Mouse (Mus musculus): ENCODE data around the gene Slc7a5. TPM values are rescaled to one million over a fixed set of nuclear protein-coding genes. Genes with fewer than 3 reads are reported as not detected.

Gene Slc7a5
- polyA plus RNA-seq, 1 experiment from 2014 or later = 26.4 TPM

DNA sequence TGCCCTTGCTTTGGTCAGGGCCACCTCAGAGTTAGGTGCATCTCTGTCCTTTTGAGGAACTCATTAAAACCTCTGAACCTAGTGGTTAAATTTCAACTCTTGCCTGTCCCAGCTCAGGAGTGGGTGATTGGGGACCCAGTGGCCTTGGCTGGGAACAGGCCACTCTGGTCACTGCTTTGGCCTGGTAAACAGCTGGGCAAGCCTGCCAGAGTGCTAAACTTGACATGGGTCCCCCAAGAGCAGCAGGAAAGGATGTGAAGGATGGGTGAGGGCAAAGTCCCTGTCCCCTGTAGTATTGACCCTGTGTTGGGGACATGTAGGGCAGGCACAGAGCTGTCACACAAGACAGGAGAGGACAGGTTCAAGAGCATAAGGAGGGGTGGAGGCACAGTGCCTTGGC, 37.3 kb upstream of the Slc7a5 start, which contains the start of gene Car5a:
Car5a (minus strand) TSS at position 74 of the 400 bp plus-strand sequence.
- no peak within 1 kb of the TSS for H3K4me3 ChIP-seq (ENCODE audit: low read depth, low read length)
- H3K27ac ChIP-seq (ENCODE audit: low read depth) = no peak within 1 kb of the TSS
- no peaks in the 10 kb centered on the region for H3K27me3 ChIP-seq (replicated peaks; ENCODE audit: control insufficient read depth, insufficient read depth, low read length)
- no peaks in the 10 kb centered on the region for H3K9me3 ChIP-seq (ENCODE audit: control insufficient read depth, low read length)
- ATAC-seq (replicated peaks; ENCODE audit: low FRiP score, low TSS enrichment, low read depth) = no peak
- no peak within 1 kb of the TSS for H3K9ac ChIP-seq (ENCODE audit: low read length)
- DNase-seq (ENCODE audit: low spot score) = no peak
- H3K4me2 ChIP-seq (ENCODE audit: low read length) = no peak within 1 kb of the TSS
- H3K4me1 ChIP-seq (replicated peaks; ENCODE audit: control insufficient read depth, insufficient read depth, low read length) = peaks cover 18% of the 10 kb centered on the region
- no peaks in the 10 kb centered on the region for H3K36me3 ChIP-seq (ENCODE audit: control insufficient read depth, insufficient read depth, low read length)

DNA sequence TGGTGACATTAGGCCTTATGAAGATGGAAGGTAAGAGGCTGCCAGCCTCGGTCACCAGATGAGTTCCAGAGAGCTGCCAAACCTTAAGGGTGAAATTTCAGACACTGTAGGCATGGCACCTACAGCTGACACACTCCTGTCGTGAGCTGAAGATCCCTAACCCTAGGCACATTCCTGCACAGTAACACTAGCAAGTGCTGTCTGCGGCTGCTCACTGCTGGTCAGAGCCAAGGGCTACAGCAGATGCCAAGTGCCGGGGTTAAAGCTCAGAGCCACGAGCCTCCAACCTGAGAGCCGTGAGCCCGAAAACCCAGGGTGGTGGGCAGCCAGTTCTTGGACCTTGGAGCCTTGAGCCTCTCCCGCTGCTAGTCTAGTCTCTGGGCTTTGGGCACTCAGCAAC, 36.2 kb upstream of the Slc7a5 start:
- H3K4me1 ChIP-seq (replicated peaks; ENCODE audit: control insufficient read depth, insufficient read depth, low read length) = peaks cover 17% of the 10 kb centered on the region
- no peak overlapping the region for H3K4me3 ChIP-seq (ENCODE audit: low read depth, low read length)
- no peak overlapping the region for H3K4me2 ChIP-seq (ENCODE audit: low read length)
- H3K27ac ChIP-seq (ENCODE audit: low read depth) = no peak overlapping the region
- H3K9ac ChIP-seq (ENCODE audit: low read length) = no peak overlapping the region
- ATAC-seq (replicated peaks; ENCODE audit: low FRiP score, low TSS enrichment, low read depth) = no peak
- no peaks in the 10 kb centered on the region for H3K9me3 ChIP-seq (ENCODE audit: control insufficient read depth, low read length)
- no peaks in the 10 kb centered on the region for H3K27me3 ChIP-seq (replicated peaks; ENCODE audit: control insufficient read depth, insufficient read depth, low read length)
- 72% methylated on average over 8 of the region's 8 CpGs for WGBS
- no peak for DNase-seq (ENCODE audit: low spot score)
- no peaks in the 10 kb centered on the region for H3K36me3 ChIP-seq (ENCODE audit: control insufficient read depth, insufficient read depth, low read length)

DNA sequence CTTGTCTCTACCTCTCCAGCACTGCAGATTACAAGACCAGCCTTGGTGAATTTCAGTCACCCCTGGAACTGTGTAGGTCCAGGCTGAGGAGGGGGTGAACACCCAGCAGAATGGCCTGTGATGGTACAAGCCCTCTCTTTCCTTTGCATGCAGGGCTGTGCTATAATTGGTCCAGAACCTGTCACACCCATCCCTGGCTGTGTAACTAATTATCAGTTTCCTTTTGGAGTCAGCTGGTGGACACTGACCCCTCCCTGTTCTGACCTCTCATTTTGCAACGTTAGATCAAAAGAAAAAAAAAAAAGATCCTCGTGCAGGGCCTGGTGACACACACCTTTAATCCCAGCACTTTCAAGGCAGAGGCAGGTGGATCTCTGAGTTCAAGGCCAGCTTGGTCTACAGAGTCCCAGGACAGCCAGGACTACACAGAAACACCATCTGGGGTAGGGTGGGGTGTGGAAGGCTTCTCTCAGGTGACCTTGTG, 35.6 kb upstream of the Slc7a5 start:
- WGBS = 24% methylated on average over 2 of the region's 2 CpGs
- Histone ChIP-seq H3K9me3 (ENCODE audit: control insufficient read depth, low read length) (no peaks in the 10 kb centered on the region), H3K27ac (ENCODE audit: low read depth) (no peak overlapping the region), H3K27me3 (replicated peaks; ENCODE audit: control insufficient read depth, insufficient read depth, low read length) (no peaks in the 10 kb centered on the region), H3K4me1 (replicated peaks; ENCODE audit: control insufficient read depth, insufficient read depth, low read length) (peaks cover 11% of the 10 kb centered on the region), H3K4me3 (ENCODE audit: low read depth, low read length) (no peak overlapping the region), H3K4me2 (ENCODE audit: low read length) (no peak overlapping the region), H3K9ac (ENCODE audit: low read length) (no peak overlapping the region), H3K36me3 (ENCODE audit: control insufficient read depth, insufficient read depth, low read length) (no peaks in the 10 kb centered on the region)
- ATAC-seq (replicated peaks; ENCODE audit: low FRiP score, low TSS enrichment, low read depth) (no peak), DNase-seq (ENCODE audit: low spot score) (no peak)

DNA sequence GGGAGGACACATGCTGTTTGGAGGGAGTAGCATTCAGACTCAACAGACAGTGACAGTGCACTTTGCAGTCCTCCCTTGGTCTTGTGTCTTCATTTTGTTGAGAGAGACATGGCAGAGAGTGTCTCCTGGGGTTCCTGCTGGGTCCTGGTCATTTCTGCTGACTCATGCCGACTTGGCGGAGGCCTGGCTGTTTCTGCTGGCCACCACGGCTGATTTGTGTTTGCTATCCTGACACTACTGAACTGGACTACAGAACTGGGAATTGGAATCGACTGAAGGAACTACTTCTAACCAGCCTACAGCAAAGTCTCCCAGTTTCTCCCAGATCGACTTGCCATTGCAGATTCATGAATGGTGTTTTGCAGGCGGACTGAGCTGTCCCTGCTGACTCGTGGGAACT, 31.2 kb upstream of the Slc7a5 start:
- DNase-seq (ENCODE audit: low spot score) (no peak), ATAC-seq (replicated peaks; ENCODE audit: low FRiP score, low TSS enrichment, low read depth) (no peak)
- H3K9me3 ChIP-seq (ENCODE audit: control insufficient read depth, low read length) = no peaks in the 10 kb centered on the region
- no peak overlapping the region for H3K27ac ChIP-seq (ENCODE audit: low read depth)
- H3K9ac ChIP-seq (ENCODE audit: low read length) = no peak overlapping the region
- no peaks in the 10 kb centered on the region for H3K27me3 ChIP-seq (replicated peaks; ENCODE audit: control insufficient read depth, insufficient read depth, low read length)
- H3K4me2 ChIP-seq (ENCODE audit: low read length) = no peak overlapping the region
- WGBS = 84% methylated on average over 7 of the region's 7 CpGs
- H3K4me3 ChIP-seq (ENCODE audit: low read depth, low read length) = no peak overlapping the region
- H3K4me1 ChIP-seq (replicated peaks; ENCODE audit: control insufficient read depth, insufficient read depth, low read length) = 0 out of 2 replicates have a peak, but pooled peaks cover 6% of the 10 kb centered on the region
- H3K36me3 ChIP-seq (ENCODE audit: control insufficient read depth, insufficient read depth, low read length) = no peaks in the 10 kb centered on the region

DNA sequence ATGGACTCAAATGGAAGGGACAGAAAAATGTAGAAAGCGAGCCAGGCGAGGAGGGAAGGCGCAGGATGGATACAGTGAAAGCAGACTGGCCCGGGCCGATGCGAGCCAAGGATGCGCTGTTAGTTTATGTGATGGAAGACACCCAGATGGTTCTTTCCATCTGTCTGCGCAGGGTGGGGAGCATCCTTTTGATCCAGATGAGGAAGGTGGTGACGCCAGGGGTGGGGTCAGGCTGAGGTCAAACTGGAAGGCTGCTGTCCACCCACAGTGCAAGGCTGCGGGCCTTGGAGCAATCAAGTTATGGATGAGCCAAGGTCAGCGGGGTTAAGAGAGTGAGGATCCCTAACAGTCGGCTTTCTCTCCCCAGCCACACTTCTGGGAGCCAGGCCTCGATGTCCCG, 28.9 kb upstream of the Slc7a5 start:
- ATAC-seq (replicated peaks; ENCODE audit: low FRiP score, low TSS enrichment, low read depth) (0 out of 2 replicates have a peak, but pooled peaks have one; percentile 25), DNase-seq (ENCODE audit: low spot score) (no peak)
- Histone ChIP-seq H3K4me3 (ENCODE audit: low read depth, low read length) (no peak overlapping the region), H3K9ac (ENCODE audit: low read length) (no peak overlapping the region), H3K9me3 (ENCODE audit: control insufficient read depth, low read length) (no peaks in the 10 kb centered on the region), H3K4me2 (ENCODE audit: low read length) (no peak overlapping the region), H3K36me3 (ENCODE audit: control insufficient read depth, insufficient read depth, low read length) (no peaks in the 10 kb centered on the region), H3K4me1 (replicated peaks; ENCODE audit: control insufficient read depth, insufficient read depth, low read length) (0 out of 2 replicates have a peak, but pooled peaks cover 6% of the 10 kb centered on the region), H3K27ac (ENCODE audit: low read depth) (no peak overlapping the region), H3K27me3 (replicated peaks; ENCODE audit: control insufficient read depth, insufficient read depth, low read length) (no peaks in the 10 kb centered on the region)
- 35% methylated on average over 14 of the region's 14 CpGs for WGBS

DNA sequence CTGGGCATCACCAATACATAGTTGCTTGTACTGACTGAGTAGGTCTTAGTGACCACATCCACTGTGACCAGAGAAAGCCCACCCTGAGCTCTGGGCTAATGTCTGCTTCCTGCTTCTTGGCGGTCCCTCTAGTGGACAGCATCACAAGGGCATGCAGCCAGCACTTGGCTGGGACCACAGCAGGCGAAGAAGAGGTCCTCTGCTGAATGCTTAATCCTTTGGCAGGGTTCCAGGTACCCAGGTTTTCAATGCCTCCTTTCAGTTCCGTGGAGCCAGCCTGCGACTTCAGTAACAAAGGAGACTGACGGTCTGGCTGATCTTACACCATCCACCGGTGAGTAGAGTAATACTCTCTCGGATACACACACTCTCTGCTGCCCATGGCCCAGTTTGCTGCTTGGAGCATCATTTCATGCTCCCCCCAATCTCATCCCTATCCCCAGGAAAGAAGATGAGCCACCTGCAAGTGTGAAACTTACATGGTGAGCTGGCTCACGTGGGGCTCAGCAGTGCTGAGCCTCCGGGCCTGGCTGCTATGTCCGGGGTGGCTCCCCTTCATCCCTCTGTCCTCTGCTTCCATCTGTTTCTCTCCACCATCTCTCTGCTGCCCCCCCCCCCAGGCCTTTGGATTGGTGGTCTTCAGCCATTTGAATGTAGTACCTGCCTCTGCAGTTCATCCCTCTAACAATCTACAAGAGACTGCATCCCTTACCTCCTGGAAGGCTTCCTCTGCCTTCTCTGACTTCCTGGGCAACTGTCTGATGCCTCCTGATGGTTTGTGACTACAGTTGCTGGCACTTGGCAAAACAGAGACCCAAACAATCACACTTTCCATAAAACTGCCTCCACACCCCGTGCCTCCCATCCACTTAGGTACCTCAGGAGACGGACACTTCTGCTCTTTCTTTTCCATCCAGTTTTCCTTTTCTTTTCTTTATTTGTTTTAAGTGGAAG, 28.1 kb upstream of the Slc7a5 start:
- Histone ChIP-seq H3K4me2 (ENCODE audit: low read length) (no peak overlapping the region), H3K9me3 (ENCODE audit: control insufficient read depth, low read length) (no peaks in the 10 kb centered on the region), H3K27ac (ENCODE audit: low read depth) (no peak overlapping the region), H3K9ac (ENCODE audit: low read length) (no peak overlapping the region), H3K27me3 (replicated peaks; ENCODE audit: control insufficient read depth, insufficient read depth, low read length) (no peaks in the 10 kb centered on the region), H3K4me3 (ENCODE audit: low read depth, low read length) (no peak overlapping the region), H3K36me3 (ENCODE audit: control insufficient read depth, insufficient read depth, low read length) (no peaks in the 10 kb centered on the region), H3K4me1 (replicated peaks; ENCODE audit: control insufficient read depth, insufficient read depth, low read length) (0 out of 2 replicates have a peak, but pooled peaks cover 6% of the 10 kb centered on the region)
- 50% methylated on average over 12 of the region's 12 CpGs for WGBS
- no peak for DNase-seq (ENCODE audit: low spot score)
- ATAC-seq (replicated peaks; ENCODE audit: low FRiP score, low TSS enrichment, low read depth) = no peak

DNA sequence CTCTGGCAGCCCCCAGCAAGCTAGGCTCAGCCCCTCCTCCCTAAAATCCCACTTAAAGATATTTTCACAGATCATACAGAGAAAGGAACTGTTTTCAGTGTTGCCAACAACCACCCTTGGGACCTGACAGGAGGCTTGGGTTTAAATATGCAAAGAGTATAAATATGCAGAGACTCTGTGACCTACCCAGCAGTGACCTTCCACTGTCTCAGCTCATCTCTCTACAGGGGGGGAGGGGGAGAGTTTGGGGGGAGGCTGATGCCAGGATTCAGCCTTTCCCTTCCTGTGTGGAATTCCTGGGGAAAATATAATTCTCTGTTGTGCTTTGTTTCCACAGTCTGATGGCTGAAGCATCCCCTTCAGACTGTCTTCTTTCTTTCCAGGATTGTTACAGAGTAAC, 27.4 kb upstream of the Slc7a5 start:
- no peak for ATAC-seq (replicated peaks; ENCODE audit: low FRiP score, low TSS enrichment, low read depth)
- Histone ChIP-seq H3K27ac (ENCODE audit: low read depth) (no peak overlapping the region), H3K9ac (ENCODE audit: low read length) (no peak overlapping the region), H3K27me3 (replicated peaks; ENCODE audit: control insufficient read depth, insufficient read depth, low read length) (no peaks in the 10 kb centered on the region), H3K36me3 (ENCODE audit: control insufficient read depth, insufficient read depth, low read length) (no peaks in the 10 kb centered on the region), H3K9me3 (ENCODE audit: control insufficient read depth, low read length) (no peaks in the 10 kb centered on the region), H3K4me1 (replicated peaks; ENCODE audit: control insufficient read depth, insufficient read depth, low read length) (0 out of 2 replicates have a peak, but pooled peaks cover 6% of the 10 kb centered on the region), H3K4me2 (ENCODE audit: low read length) (no peak overlapping the region), H3K4me3 (ENCODE audit: low read depth, low read length) (no peak overlapping the region)
- DNase-seq (ENCODE audit: low spot score) = no peak

DNA sequence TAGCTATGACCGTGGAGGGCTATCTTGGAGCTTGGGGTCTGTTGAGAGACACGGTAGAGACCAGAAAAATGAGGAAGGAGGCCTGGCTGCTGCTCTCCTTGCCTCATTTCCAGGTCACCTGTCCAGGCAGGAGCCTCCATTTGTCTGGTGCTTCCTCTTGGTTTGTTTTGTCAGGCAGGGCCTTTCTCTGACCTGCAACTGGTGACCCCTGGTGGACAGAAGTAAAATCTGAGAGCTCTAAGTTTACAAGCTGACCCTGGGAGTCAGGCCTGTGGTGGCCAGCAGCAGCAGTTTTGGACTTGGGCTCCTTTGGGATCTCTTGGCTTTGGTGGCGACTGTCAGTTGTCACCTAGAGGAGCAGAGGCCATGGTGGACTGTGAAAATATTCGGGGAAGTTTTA, 27.0 kb upstream of the Slc7a5 start:
- H3K9ac ChIP-seq (ENCODE audit: low read length) = no peak overlapping the region

More for the DNA sequence above, 27.0 kb upstream of the Slc7a5 start:
- H3K9me3 ChIP-seq (ENCODE audit: control insufficient read depth, low read length) = no peaks in the 10 kb centered on the region
- H3K4me2 ChIP-seq (ENCODE audit: low read length) = no peak overlapping the region
- H3K4me3 ChIP-seq (ENCODE audit: low read depth, low read length) = no peak overlapping the region
- H3K4me1 ChIP-seq (replicated peaks; ENCODE audit: control insufficient read depth, insufficient read depth, low read length) = 0 out of 2 replicates have a peak, but pooled peaks cover 6% of the 10 kb centered on the region
- WGBS = 31% methylated on average over 4 of the region's 4 CpGs
- H3K36me3 ChIP-seq (ENCODE audit: control insufficient read depth, insufficient read depth, low read length) = no peaks in the 10 kb centered on the region
- no peaks in the 10 kb centered on the region for H3K27me3 ChIP-seq (replicated peaks; ENCODE audit: control insufficient read depth, insufficient read depth, low read length)
- DNase-seq (ENCODE audit: low spot score) (no peak), ATAC-seq (replicated peaks; ENCODE audit: low FRiP score, low TSS enrichment, low read depth) (no peak)
- no peak overlapping the region for H3K27ac ChIP-seq (ENCODE audit: low read depth)
